8 mouse cellular contexts compared by ENCODE assay signal in the genomic region with DNA sequence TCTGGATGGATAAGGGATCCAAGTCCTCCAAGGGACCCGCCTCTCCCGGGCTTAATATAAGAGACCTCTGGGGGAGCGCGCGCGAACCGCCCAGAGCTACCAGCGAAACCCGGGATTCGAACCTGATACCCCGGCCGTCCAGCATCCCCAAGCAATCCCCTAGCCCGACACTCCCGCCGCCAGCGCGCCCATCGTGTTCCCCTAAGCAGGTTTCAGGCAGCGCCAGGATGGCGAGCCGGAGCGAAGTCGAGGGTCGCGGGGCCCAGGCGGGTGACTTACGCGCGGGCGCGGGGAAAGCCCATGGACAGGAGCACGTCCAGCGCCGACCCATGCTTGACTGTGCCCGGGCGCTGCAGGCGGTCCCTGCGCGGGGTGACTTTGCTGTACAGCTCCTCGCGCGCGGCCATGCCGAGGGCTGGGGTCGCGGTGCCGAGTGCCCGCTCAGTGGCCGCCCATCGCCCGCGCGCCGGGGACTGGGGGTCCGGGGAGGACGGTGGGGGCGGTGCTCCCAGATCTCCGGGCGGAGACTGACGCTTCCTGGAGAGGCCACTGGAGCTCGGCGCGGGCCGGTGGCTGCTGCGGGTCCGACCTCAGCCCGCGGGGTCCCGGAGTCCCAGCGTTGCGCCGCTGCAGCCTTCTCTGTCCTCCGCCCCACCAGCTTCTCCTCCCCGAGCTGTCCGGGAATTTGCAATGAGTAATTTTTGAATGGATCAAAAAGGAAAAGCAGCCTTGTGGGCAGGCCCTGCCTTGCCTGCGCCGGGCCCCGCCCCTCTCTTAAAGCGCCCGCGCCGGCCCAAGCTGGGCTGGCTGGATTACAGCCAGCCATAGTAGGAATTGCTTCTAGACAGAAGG. TPM values are rescaled to one million over a fixed set of nuclear protein-coding genes. Genes with fewer than 3 reads are reported as not detected.
DNase-seq lines count a peak whose midpoint lies in the region; ATAC-seq and TF ChIP-seq lines count a peak whose summit lies in the region.

No protein-coding gene starts in this region.

- TF ChIP-seq CTCF in cerebellum, adult 2 months (IDR thresholded peaks at IDR 0.05; ENCODE audit: borderline replicate concordance, insufficient read depth, low read depth, low read length) = no peak
- peak; percentile 28; the same call in 1 of the 2 replicates for TF ChIP-seq CTCF in layer of hippocampus, adult 2 months (conservative IDR thresholded peaks at IDR 0.05)
- no peak for TF ChIP-seq CTCF in lung, embryonic 14.5 days (IDR thresholded peaks at IDR 0.05; ENCODE audit: low read depth)
- peak; percentile 30; the same call in 1 of the 2 replicates for TF ChIP-seq CTCF in thymus, adult 2 months (IDR thresholded peaks at IDR 0.05; ENCODE audit: borderline replicate concordance, control insufficient read depth, extremely low read depth, insufficient read depth, low read length, poor library complexity)

- peak overlapping the region; percentile 83 for H3K4me2 ChIP-seq in forebrain, embryonic 16.5 days (ENCODE audit: low read length)
- H3K4me2 ChIP-seq in lung, embryonic 14.5 days = peak overlapping the region; percentile 90

- intact Hi-C loops in heart, postnatal 36 days (cut with DNase I) = loop anchor here (2.0 kb wide), 1 partner anchor 30 kb away; no protein-coding TSS in a partner anchor

- DNase-seq in ES-E14 (ENCODE audit: low read depth, low spot score) = peak; percentile 22
- peak; percentile 87 to 93 for DNase-seq in cerebellum, adult 2 months
- peak; percentile 76 to 81 for DNase-seq in heart, postnatal 36 days
- peak; percentile 72 to 80 for DNase-seq in layer of hippocampus, adult 2 months (ENCODE audit: low spot score in 2 of 2)
- DNase-seq in lung, embryonic 14.5 days = peak; percentile 93
- peak; percentile 74 for DNase-seq in ovary, adult 18-20 months (ENCODE audit: low spot score)
- DNase-seq in thymus, adult 2 months = peak; percentile 48

- TF ChIP-seq POLR2A in cerebellum, adult 2 months (IDR thresholded peaks at IDR 0.05; ENCODE audit: borderline replicate concordance, insufficient read depth, low read length) = peak; percentile 83
- 0 out of 2 replicates have a peak, but pooled peaks have one; percentile 6 for TF ChIP-seq POLR2A in thymus, adult 2 months (IDR thresholded peaks at IDR 0.05; ENCODE audit: control insufficient read depth, extremely low read depth, insufficient read depth, low read length, poor library complexity)

- in situ Hi-C loops in ES-E14 (cut with MboI; ENCODE audit: low sequenced_read_pairs in 2 of 2, unreplicated experiment in 2 of 2) = no loop called here

- no peaks in the 10 kb centered on the region for H3K36me3 ChIP-seq in ES-E14 (ENCODE audit: control insufficient read depth, insufficient read depth, low read length, poor library complexity, severe bottlenecking)
- no peaks in the 10 kb centered on the region for H3K36me3 ChIP-seq in forebrain, embryonic 16.5 days (ENCODE audit: control insufficient read depth, insufficient read depth)
- no peaks in the 10 kb centered on the region for H3K36me3 ChIP-seq in lung, embryonic 14.5 days (ENCODE audit: insufficient read depth)
- no peaks in the 10 kb centered on the region for H3K36me3 ChIP-seq in thymus, adult 2 months (ENCODE audit: control insufficient read depth, insufficient read depth, low read length)

- peak overlapping the region; percentile 68 to 69 for H3K4me3 ChIP-seq in ES-E14 (ENCODE audit: insufficient read depth in 1 of 2, low read depth in 1 of 2, low read length in 2 of 2, poor library complexity in 1 of 2, severe bottlenecking in 1 of 2)
- peak overlapping the region; percentile 81 for H3K4me3 ChIP-seq in cerebellum, adult 2 months (replicated peaks; ENCODE audit: insufficient read depth, low read depth, low read length)
- peak overlapping the region; percentile 77 for H3K4me3 ChIP-seq in forebrain, embryonic 16.5 days (replicated peaks; ENCODE audit: low read length)
- peak overlapping the region; percentile 83 for H3K4me3 ChIP-seq in layer of hippocampus, adult 2 months
- H3K4me3 ChIP-seq in lung, embryonic 14.5 days (ENCODE audit: low read depth, low read length) = peak overlapping the region; percentile 72
- peak overlapping the region; percentile 91 for H3K4me3 ChIP-seq in thymus, adult 2 months (ENCODE audit: control insufficient read depth, insufficient read depth, low read length)

- H3K27me3 ChIP-seq in cerebellum, adult 2 months (ENCODE audit: control insufficient read depth, insufficient read depth, low read length) = no peaks in the 10 kb centered on the region
- 0 out of 2 replicates have a peak, but pooled peaks cover 2% of the 10 kb centered on the region for H3K27me3 ChIP-seq in forebrain, embryonic 16.5 days (replicated peaks; ENCODE audit: control insufficient read depth, insufficient read depth, low read length)
- H3K27me3 ChIP-seq in lung, embryonic 14.5 days (ENCODE audit: insufficient read depth, low read length) = peaks cover 15% of the 10 kb centered on the region
- no peaks in the 10 kb centered on the region for H3K27me3 ChIP-seq in thymus, adult 2 months (ENCODE audit: control insufficient read depth, insufficient read depth, low read length)

- H3K9me3 ChIP-seq in ES-E14 (ENCODE audit: control insufficient read depth, insufficient read depth, low read depth, low read length) = no peaks in the 10 kb centered on the region
- H3K9me3 ChIP-seq in forebrain, embryonic 16.5 days (ENCODE audit: control insufficient read depth, low read length) = no peaks in the 10 kb centered on the region
- H3K9me3 ChIP-seq in lung, embryonic 14.5 days (ENCODE audit: low read depth, low read length) = no peaks in the 10 kb centered on the region

- H3K4me1 ChIP-seq in ES-E14 (ENCODE audit: control insufficient read depth in 2 of 2, insufficient read depth in 2 of 2, low read length in 2 of 2, poor library complexity in 1 of 2) = no peaks in the 10 kb centered on the region; a peak in 1 of 4 replicates
- peaks cover 10% of the 10 kb centered on the region for H3K4me1 ChIP-seq in cerebellum, adult 2 months (ENCODE audit: control insufficient read depth, insufficient read depth, low read length)
- H3K4me1 ChIP-seq in forebrain, embryonic 16.5 days (replicated peaks; ENCODE audit: control insufficient read depth, insufficient read depth, low read length) = peaks cover 19% of the 10 kb centered on the region
- no peaks in the 10 kb centered on the region; the same call in 1 of the 2 replicates for H3K4me1 ChIP-seq in lung, embryonic 14.5 days (ENCODE audit: insufficient read depth)
- peaks cover 24% of the 10 kb centered on the region for H3K4me1 ChIP-seq in thymus, adult 2 months (replicated peaks; ENCODE audit: control insufficient read depth, insufficient read depth, low read length)

- under 1% methylated on average over 73 of the region's 82 CpGs for WGBS in cerebellum, adult 2 months
- under 1% methylated on average over 82 of the region's 82 CpGs for WGBS in forebrain, embryonic 16.5 days
- WGBS in lung, embryonic 14.5 days = under 1% methylated on average over 79 of the region's 82 CpGs
- 1% methylated on average over 80 of the region's 82 CpGs for WGBS in thymus, adult 2 months

- peak overlapping the region; percentile 69 for H3K9ac ChIP-seq in ES-E14 (ENCODE audit: insufficient read depth, low read depth, low read length, poor library complexity, severe bottlenecking)
- H3K9ac ChIP-seq in forebrain, embryonic 16.5 days (replicated peaks; ENCODE audit: low read depth, low read length) = peak overlapping the region; percentile 85
- peak overlapping the region; percentile 74 for H3K9ac ChIP-seq in lung, embryonic 14.5 days

- H3K27ac ChIP-seq in ES-E14 (ENCODE audit: insufficient read depth, low read depth, low read length, poor library complexity, severe bottlenecking) = no peak overlapping the region
- peak overlapping the region; percentile 77 for H3K27ac ChIP-seq in cerebellum, adult 2 months (ENCODE audit: insufficient read depth, low read length)
- peak overlapping the region; percentile 76 for H3K27ac ChIP-seq in forebrain, embryonic 16.5 days (ENCODE audit: low read length)
- H3K27ac ChIP-seq in layer of hippocampus, adult 2 months = peak overlapping the region; percentile 92
- peak overlapping the region; percentile 80 for H3K27ac ChIP-seq in lung, embryonic 14.5 days (ENCODE audit: low read depth)
- H3K27ac ChIP-seq in thymus, adult 2 months (ENCODE audit: control insufficient read depth, insufficient read depth, low read length) = no peak overlapping the region

- ATAC-seq in forebrain, embryonic 16.5 days = peak; percentile 91
- peak; percentile 89 for ATAC-seq in lung, embryonic 14.5 days (ENCODE audit: insufficient read depth)

TF ChIP-seq in ES-E14, 5 proteins besides CTCF, POLR2A, EP300 and RAD21:
- TF ChIP-seq HCFC1 (IDR thresholded peaks at IDR 0.05; ENCODE audit: borderline replicate concordance, insufficient read depth, low read length) (no peak), CHD2 (IDR thresholded peaks at IDR 0.05; ENCODE audit: low read depth, low read length) (no peak), MAFK (IDR thresholded peaks at IDR 0.05; ENCODE audit: insufficient read depth, low read depth, low read length) (no peak), ZC3H11A (IDR thresholded peaks at IDR 0.05; ENCODE audit: borderline replicate concordance, low read depth, low read length) (no peak), ZNF384 (IDR thresholded peaks at IDR 0.05; ENCODE audit: low read depth, low read length) (no peak)

RNA-seq across cellular contexts. Expression of gene Ubash3b, which starts 4.3 kb away (rescaled TPM):
- total RNA-seq in ES-E14 (2012; rRNA removed) = 1.0 and 2.8 TPM in 2 replicates
- 39.3 and 48.8 TPM in 2 replicates for polyA plus RNA-seq in cerebellum, adult 2 months (2012; rRNA removed)
- polyA plus RNA-seq in forebrain, embryonic 16.5 days (2015; fragmentation: Nextera tagmentation; extraction: Ambion mirVana) = 14.7 and 15.9 TPM in 2 replicates
- total RNA-seq in heart, postnatal 36 days (2021) = under 1 TPM; 0.72 to 0.81 TPM
- 10 to 100 TPM; 26.7 to 27.0 TPM for total RNA-seq in layer of hippocampus, adult 2 months (2021)
- polyA plus RNA-seq in lung, embryonic 14.5 days (2014; fragmentation: Nextera tagmentation; extraction: Ambion mirVana) = 6.2 and 8.0 TPM in 2 replicates
- 7.0 and 7.6 TPM in 2 replicates for polyA plus RNA-seq in thymus, adult 2 months (2012; rRNA removed)

Comparison
In these comparisons a context has a peak if more than half of its experiments do, and no peak if none do; other contexts are left out.
1. DNase-seq: peak in every context shown above with its lines; median percentile 93 in lung, embryonic 14.5 days; 90 in cerebellum, adult 2 months; 78 in heart, postnatal 36 days; 76 in layer of hippocampus, adult 2 months; 74 in ovary, adult 18-20 months; 48 in thymus, adult 2 months; 22 in ES-E14.
2. H3K27ac ChIP-seq: peak in cerebellum, adult 2 months (single experiment), forebrain, embryonic 16.5 days (single experiment), layer of hippocampus, adult 2 months (single experiment) and lung, embryonic 14.5 days (single experiment); none in ES-E14 (single experiment) and thymus, adult 2 months (single experiment).
3. CTCF ChIP-seq: peak in layer of hippocampus, adult 2 months (single experiment) and thymus, adult 2 months (single experiment); none in cerebellum, adult 2 months (single experiment) and lung, embryonic 14.5 days (single experiment).
4. Peak in every context shown above with its lines, with median percentiles within 50 percentile points of each other: H3K4me3 ChIP-seq and H3K9ac ChIP-seq.